Mouse (Mus musculus) embryonic facial prominence, embryonic 11.5 days (tissue): ENCODE data around the gene Prkn. TPM values are rescaled to one million over a fixed set of nuclear protein-coding genes. Genes with fewer than 3 reads are reported as not detected.

Experiments used
- ATAC-seq: fragments of 200-750 bp; cut with Nextera tagmentation; replicated peaks from 2 replicates; pipeline ENCODE4 v1.8.0; 2017; ENCODE audit warnings: low read depth; ENCODE audit not compliant: insufficient number of reproducible peaks, low FRiP score, low TSS enrichment
- DNase-seq: peaks from one replicate; pipeline ENCODE4 v3.0.0-alpha.2; 2015; ENCODE audit warnings: low spot score
- H3K27ac ChIP-seq: fragments of 300-500 bp; sonication (generic); replicated peaks from 2 replicates; pipeline ENCODE4 v1.5.1; 2014; ENCODE audit warnings: mild to moderate bottlenecking, low read depth, low read length, control low read depth
- H3K27me3 ChIP-seq: fragments of 300-500 bp; sonication (generic); 2 replicates; pipeline ENCODE4 v1.6.1; 2014; ENCODE audit warnings: mild to moderate bottlenecking, low read length, moderate library complexity, mixed read lengths; ENCODE audit not compliant: control insufficient read depth, insufficient read depth
- H3K36me3 ChIP-seq: fragments of 300-500 bp; sonication (generic); replicated peaks from 2 replicates; pipeline ENCODE4 v1.6.1; 2014; ENCODE audit warnings: low read depth, mild to moderate bottlenecking, low read length, moderate library complexity, mixed read lengths; ENCODE audit not compliant: control insufficient read depth, insufficient read depth
- H3K4me1 ChIP-seq: fragments of 300-500 bp; sonication (generic); 2 replicates; pipeline ENCODE4 v1.6.1; 2014; ENCODE audit warnings: low read length, mixed read lengths; ENCODE audit not compliant: control insufficient read depth, insufficient read depth
- H3K4me2 ChIP-seq: fragments of 300-500 bp; sonication (generic); 2 replicates; pipeline ENCODE4 v1.6.1; 2014; ENCODE audit warnings: low read depth, mild to moderate bottlenecking, control low read depth, low read length, moderate library complexity
- H3K4me3 ChIP-seq: fragments of 300-500 bp; sonication (generic); 2 replicates; pipeline ENCODE4 v1.5.1; 2014; ENCODE audit warnings: low read depth, low read length, control low read depth
- H3K9ac ChIP-seq: fragments of 300-500 bp; sonication (generic); replicated peaks from 2 replicates; pipeline ENCODE4 v1.6.1; 2014; ENCODE audit warnings: mild to moderate bottlenecking, control low read depth, low read length
- H3K9me3 ChIP-seq: fragments of 300-500 bp; sonication (generic); replicated peaks from 2 replicates; pipeline ENCODE4 v1.6.1; 2016; ENCODE audit warnings: mild to moderate bottlenecking, low read length, inconsistent platforms, mixed read lengths; ENCODE audit not compliant: control insufficient read depth
- WGBS: fragments of 180-500 bp; shearing (Covaris S2); extraction: QIAGEN DNeasy Blood & Tissue Kit; methylation state at CpG from one replicate; pipeline ENCODE4 v1.1.7; 2014; 5-methylcytosine and 5-hydroxymethylcytosine counted together
- polyA plus RNA-seq: library from polyadenylated mRNA; unstranded; fragments of >200 nt; fragmentation: Nextera tagmentation; extraction: Ambion mirVana; gene quantifications from 2 replicates; pipeline ENCODE4 v1.2.1, GENCODE M21; 2014

The Prkn gene
- polyA plus RNA-seq, 1 experiment from 2014 or later: 0.97 TPM

GRCm38 (mm10) chr17:11260663-11261062 is 420.5 kb downstream of the Prkn start:
- no peaks in the 10 kb centered on the region for H3K36me3 ChIP-seq
- H3K4me1 ChIP-seq: no peaks in the 10 kb centered on the region
- H3K27me3 ChIP-seq: no peaks in the 10 kb centered on the region
- no peak for DNase-seq
- H3K9ac ChIP-seq: no peak overlapping the region
- no peak for ATAC-seq
- H3K4me2 ChIP-seq: no peak overlapping the region
- WGBS: 76% methylated on average over 8 of the region's 8 CpGs
- no peak overlapping the region for H3K27ac ChIP-seq
- H3K9me3 ChIP-seq: no peaks in the 10 kb centered on the region
- no peak overlapping the region for H3K4me3 ChIP-seq

- ATAC-seq (no peak), DNase-seq (no peak)
- H3K9me3 ChIP-seq: no peaks in the 10 kb centered on the region
- WGBS: 86% methylated on average over 5 of the region's 5 CpGs
- H3K4me2 ChIP-seq: no peak overlapping the region
- no peak overlapping the region for H3K4me3 ChIP-seq
- no peaks in the 10 kb centered on the region for H3K36me3 ChIP-seq
- H3K9ac ChIP-seq: no peak overlapping the region
- no peak overlapping the region for H3K27ac ChIP-seq
- H3K4me1 ChIP-seq: no peaks in the 10 kb centered on the region
- no peaks in the 10 kb centered on the region for H3K27me3 ChIP-seq
These were observed 421.5 kb downstream of the Prkn start for GRCm38 (mm10) chr17:11261679-11262078.

GRCm38 (mm10) chr17:11267951-11268350 is 427.8 kb downstream of the Prkn start:
- Histone ChIP-seq H3K4me2 (no peak overlapping the region), H3K4me3 (no peak overlapping the region), H3K9me3 (no peaks in the 10 kb centered on the region), H3K4me1 (no peaks in the 10 kb centered on the region), H3K27ac (no peak overlapping the region), H3K36me3 (no peaks in the 10 kb centered on the region), H3K9ac (no peak overlapping the region), H3K27me3 (no peaks in the 10 kb centered on the region)
- WGBS: 93% methylated on average over 4 of the region's 4 CpGs
- DNase-seq (no peak), ATAC-seq (no peak)

GRCm38 (mm10) chr17:11270179-11270578 is 430.0 kb downstream of the Prkn start:
- Histone ChIP-seq H3K27me3 (no peaks in the 10 kb centered on the region), H3K9ac (no peak overlapping the region), H3K27ac (no peak overlapping the region), H3K4me3 (no peak overlapping the region), H3K9me3 (no peaks in the 10 kb centered on the region), H3K4me2 (no peak overlapping the region), H3K36me3 (no peaks in the 10 kb centered on the region), H3K4me1 (no peaks in the 10 kb centered on the region)
- DNase-seq (no peak), ATAC-seq (no peak)
- WGBS: 79% methylated on average over 4 of the region's 4 CpGs

GRCm38 (mm10) chr17:11271876-11272275 is 431.7 kb downstream of the Prkn start:
- no peaks in the 10 kb centered on the region for H3K4me1 ChIP-seq
- no peak overlapping the region for H3K27ac ChIP-seq
- no peak overlapping the region for H3K4me3 ChIP-seq
- DNase-seq (no peak), ATAC-seq (no peak)
- H3K9ac ChIP-seq: no peak overlapping the region
- H3K27me3 ChIP-seq: no peaks in the 10 kb centered on the region
- H3K4me2 ChIP-seq: no peak overlapping the region
- H3K9me3 ChIP-seq: no peaks in the 10 kb centered on the region
- H3K36me3 ChIP-seq: no peaks in the 10 kb centered on the region

- no peaks in the 10 kb centered on the region for H3K9me3 ChIP-seq
- no peak for DNase-seq
- no peak overlapping the region for H3K9ac ChIP-seq
- no peaks in the 10 kb centered on the region for H3K36me3 ChIP-seq
- no peak overlapping the region for H3K27ac ChIP-seq
- H3K4me1 ChIP-seq: no peaks in the 10 kb centered on the region
- H3K4me2 ChIP-seq: no peak overlapping the region
- H3K4me3 ChIP-seq: no peak overlapping the region
- ATAC-seq: no peak
- H3K27me3 ChIP-seq: no peaks in the 10 kb centered on the region
- 65% methylated on average over 4 of the region's 4 CpGs for WGBS
These were observed 444.1 kb downstream of the Prkn start for GRCm38 (mm10) chr17:11284246-11284645.

GRCm38 (mm10) chr17:11290183-11290582 is 450.0 kb downstream of the Prkn start:
- DNase-seq: no peak
- Histone ChIP-seq H3K27ac (no peak overlapping the region), H3K4me3 (no peak overlapping the region), H3K36me3 (no peaks in the 10 kb centered on the region), H3K4me2 (no peak overlapping the region), H3K9me3 (no peaks in the 10 kb centered on the region), H3K4me1 (no peaks in the 10 kb centered on the region), H3K27me3 (no peaks in the 10 kb centered on the region), H3K9ac (no peak overlapping the region)
- no peak for ATAC-seq
- 78% methylated on average over 3 of the region's 3 CpGs for WGBS

GRCm38 (mm10) chr17:11303116-11303515 is 462.9 kb downstream of the Prkn start:
- no peaks in the 10 kb centered on the region for H3K27me3 ChIP-seq
- H3K4me2 ChIP-seq: no peak overlapping the region
- ATAC-seq (no peak), DNase-seq (no peak)
- WGBS: 74% methylated on average over 9 of the region's 9 CpGs
- no peaks in the 10 kb centered on the region for H3K4me1 ChIP-seq
- H3K36me3 ChIP-seq: no peaks in the 10 kb centered on the region
- no peaks in the 10 kb centered on the region for H3K9me3 ChIP-seq
- H3K9ac ChIP-seq: no peak overlapping the region
- H3K27ac ChIP-seq: no peak overlapping the region
- no peak overlapping the region for H3K4me3 ChIP-seq
